Mouse (Mus musculus): ENCODE measurements around the gene En1. TPM values are rescaled to one million over a fixed set of nuclear protein-coding genes. Genes with fewer than 3 reads are reported as not detected.

Gene En1
- total RNA-seq, 2 experiments from 2014 or later = not detected

- no peak for DNase-seq
These were observed 26.6 kb downstream of the En1 start for GRCm38 (mm10) chr1:120628821-120629220.

GRCm38 (mm10) chr1:120643380-120643779 lies 41.2 kb downstream of the En1 start:
- DNase-seq = no peak

- DNase-seq = no peak
These were observed 41.9 kb downstream of the En1 start for GRCm38 (mm10) chr1:120643848-120644711.

GRCm38 (mm10) chr1:120644755-120645154 lies 42.5 kb downstream of the En1 start:
- no peak for DNase-seq

- DNase-seq = no peak
These were observed 47.9 kb downstream of the En1 start for GRCm38 (mm10) chr1:120650068-120650467.

GRCm38 (mm10) chr1:120651997-120652396 lies 49.8 kb downstream of the En1 start:
- no peak for DNase-seq

GRCm38 (mm10) chr1:120654950-120655396 lies 52.8 kb downstream of the En1 start:
- DNase-seq = no peak

Other genes with a start within 250 kb of the En1 start
- 1 to 10 TPM in 1 of 2 experiments, under 1 TPM in 1; 0.12 to 7.2 TPM for gene Marco, start 97.4 kb upstream of the En1 start, total RNA-seq (2021)

Data from heart, adult 18-20 months (tissue).